Mouse (Mus musculus): Measurements from ENCODE around the gene R3hcc1l.
A peak's percentile ranks its signal among the peaks of the same experiment; 100 is the strongest.

Gene R3hcc1l

GRCm38 (mm10) chr19:42518620-42519310 lies at the start of gene R3hcc1l:
TSS of gene R3hcc1l (plus strand) at chr19:42518759.
- DNase-seq (ENCODE audit: low read depth, low spot score), result peak; percentile 98

GRCm38 (mm10) chr19:42471571-42471970 lies 47.0 kb upstream of the R3hcc1l start:
- no peak for DNase-seq (ENCODE audit: low read depth, low spot score)

- peak; percentile 58 for DNase-seq (ENCODE audit: low read depth, low spot score)
Measured at GRCm38 (mm10) chr19:42472831-42473230, 45.7 kb upstream of the R3hcc1l start.

GRCm38 (mm10) chr19:42477769-42478168 lies 40.8 kb upstream of the R3hcc1l start:
- DNase-seq (ENCODE audit: low read depth, low spot score), result no peak

GRCm38 (mm10) chr19:42478303-42478702 lies 40.3 kb upstream of the R3hcc1l start:
- DNase-seq (ENCODE audit: low read depth, low spot score), result no peak

- no peak for DNase-seq (ENCODE audit: low read depth, low spot score)
Measured at GRCm38 (mm10) chr19:42485443-42485842, 33.1 kb upstream of the R3hcc1l start.

- no peak for DNase-seq (ENCODE audit: low read depth, low spot score)
Measured at GRCm38 (mm10) chr19:42487261-42487660, 31.3 kb upstream of the R3hcc1l start.

GRCm38 (mm10) chr19:42493257-42493917 lies 25.2 kb upstream of the R3hcc1l start:
- DNase-seq (ENCODE audit: low read depth, low spot score), result no peak

GRCm38 (mm10) chr19:42504156-42504555 lies 14.4 kb upstream of the R3hcc1l start:
- DNase-seq (ENCODE audit: low read depth, low spot score), result no peak

- DNase-seq (ENCODE audit: low read depth, low spot score), result no peak
Measured at GRCm38 (mm10) chr19:42509625-42510024, 8.9 kb upstream of the R3hcc1l start.

GRCm38 (mm10) chr19:42510276-42511171 lies 8.0 kb upstream of the R3hcc1l start:
- no peak for DNase-seq (ENCODE audit: low read depth, low spot score)

- no peak for DNase-seq (ENCODE audit: low read depth, low spot score)
Measured at GRCm38 (mm10) chr19:42515656-42516055, 2.9 kb upstream of the R3hcc1l start.

- no peak for DNase-seq (ENCODE audit: low read depth, low spot score)
Measured at GRCm38 (mm10) chr19:42516121-42516520, 2.4 kb upstream of the R3hcc1l start.

- no peak for DNase-seq (ENCODE audit: low read depth, low spot score)
Measured at GRCm38 (mm10) chr19:42517957-42518619, 471 bp upstream of the R3hcc1l start.

GRCm38 (mm10) chr19:42519760-42520159 lies 1.2 kb downstream of the R3hcc1l start:
- DNase-seq (ENCODE audit: low read depth, low spot score), result no peak

- no peak for DNase-seq (ENCODE audit: low read depth, low spot score)
Measured at GRCm38 (mm10) chr19:42524703-42525102, 6.1 kb downstream of the R3hcc1l start.

GRCm38 (mm10) chr19:42529992-42530437 lies 11.5 kb downstream of the R3hcc1l start:
- no peak for DNase-seq (ENCODE audit: low read depth, low spot score)

- DNase-seq (ENCODE audit: low read depth, low spot score), result no peak
Measured at GRCm38 (mm10) chr19:42534427-42534826, 15.9 kb downstream of the R3hcc1l start.

GRCm38 (mm10) chr19:42537600-42537999 lies 19.0 kb downstream of the R3hcc1l start:
- DNase-seq (ENCODE audit: low read depth, low spot score), result no peak

- no peak for DNase-seq (ENCODE audit: low read depth, low spot score)
Measured at GRCm38 (mm10) chr19:42538911-42539310, 20.4 kb downstream of the R3hcc1l start.

GRCm38 (mm10) chr19:42539414-42540189 lies 21.0 kb downstream of the R3hcc1l start:
- no peak for DNase-seq (ENCODE audit: low read depth, low spot score)
